Mouse (Mus musculus) urinary bladder, postnatal 36 days (tissue): ENCODE measurements around the gene Tbx18.
A peak's percentile ranks its signal among the peaks of the same experiment; 100 is the strongest.

Experiments used
- DNase-seq, 2 experiments: peaks; one replicate each; pipeline ENCODE4 v3.0.0; 2022; ENCODE audit warnings: low spot score in 2 of 2, mixed read lengths in 1 of 2

Gene Tbx18

GRCm38 (mm10) chr9:87721793-87722192 lies 9.3 kb downstream of the Tbx18 start:
- DNase-seq = no peak

DNA sequence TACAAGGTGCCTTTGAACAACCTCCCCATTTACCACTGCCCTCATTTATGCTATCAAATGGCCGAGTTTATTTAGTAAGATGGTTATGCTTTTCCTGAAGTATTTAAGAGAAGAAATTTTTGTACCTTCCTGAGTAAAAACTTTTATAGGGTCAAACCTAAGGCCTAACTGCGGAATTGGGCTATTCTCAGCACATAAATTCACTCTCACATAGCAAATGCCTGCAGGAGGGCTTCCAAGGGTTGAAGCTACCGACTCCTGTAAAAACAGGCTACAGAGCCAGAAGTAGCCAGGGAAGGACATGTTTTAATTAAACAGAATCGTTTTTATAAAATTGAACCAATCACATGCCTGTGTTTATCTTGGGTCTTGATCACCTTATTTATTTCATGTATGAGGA lies 20.7 kb downstream of the Tbx18 start:
- DNase-seq = no peak

GRCm38 (mm10) chr9:87708151-87708550 lies 22.9 kb downstream of the Tbx18 start:
- DNase-seq = peak; percentile 30 to 58

- no peak for DNase-seq
These were observed 28.8 kb downstream of the Tbx18 start for GRCm38 (mm10) chr9:87702267-87702666.

DNA sequence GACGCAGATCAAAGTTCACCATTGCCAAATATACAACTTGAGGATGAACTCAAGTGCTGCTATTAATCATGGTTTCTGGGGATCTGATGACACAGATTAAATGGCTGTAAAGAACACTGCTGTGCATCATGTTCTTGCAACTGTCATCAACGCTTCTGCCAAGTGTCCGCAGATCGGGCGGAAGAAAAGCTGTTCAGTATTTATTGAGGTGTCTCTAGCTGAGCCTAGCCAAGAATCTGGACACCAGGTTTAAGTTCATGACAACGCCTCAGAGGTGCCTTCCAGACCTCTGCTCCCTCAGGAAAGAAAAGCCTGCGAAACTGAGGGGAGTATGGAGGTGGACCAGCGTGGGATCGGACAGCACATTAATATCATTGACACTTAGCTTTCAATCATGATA lies 44.1 kb downstream of the Tbx18 start:
- no peak for DNase-seq

DNA sequence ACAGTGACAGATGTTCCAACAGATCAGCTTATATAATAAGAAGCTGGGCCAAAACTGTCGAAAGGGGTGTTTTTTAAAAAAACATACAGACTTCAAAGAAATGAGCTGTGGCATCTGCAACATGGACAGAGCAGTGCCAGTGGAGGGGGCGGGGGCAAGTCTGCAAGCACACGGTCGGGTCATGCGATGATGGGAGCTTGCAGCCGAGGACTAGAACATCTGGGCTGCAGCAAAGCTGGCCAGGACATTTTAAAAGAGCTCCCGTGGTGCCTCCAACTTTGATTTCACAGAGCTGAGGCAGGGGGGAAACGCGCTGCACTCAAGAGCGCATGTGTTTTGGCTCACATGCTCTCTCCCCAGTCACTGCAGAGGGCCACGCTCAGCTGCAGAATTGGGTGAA lies 48.8 kb downstream of the Tbx18 start:
- no peak for DNase-seq
